Mouse (Mus musculus): ENCODE data around the gene Afap1.

GRCm38 (mm10) chr5:35926511-35926910 is 33.4 kb downstream of the Afap1 start:
- TF ChIP-seq CTCF (conservative IDR thresholded peaks at IDR 0.05; ENCODE audit: insufficient read depth, insufficient read length, low read depth, low read length) = no peak
- TF ChIP-seq POLR2A (IDR thresholded peaks at IDR 0.05; ENCODE audit: low read depth, low read length) = no peak

Measured in kidney, adult 2 months (tissue).